Mouse (Mus musculus) heart, postnatal 36 days (tissue): ENCODE measurements around the gene Tcap. TPM values are rescaled to one million over a fixed set of nuclear protein-coding genes. Genes with fewer than 3 reads are reported as not detected.
"Not testable (repeated sequence)": the region's sequence is repeated elsewhere in the genome, so short reads cannot be mapped to it uniquely, and the experiment has no call there.

Experiments
- DNase-seq, 2 experiments: peaks; one replicate each; pipeline ENCODE4 v3.0.0; 2021 to 2022
- intact Hi-C: fragments of 180-260 bp; cut with DNase I; formaldehyde crosslinking; loops from one replicate; pipeline ENCODE4 v1.15.1; 2025
- total RNA-seq, 2 experiments: library from RNA; stranded (reverse); gene quantifications; 2 replicates each; pipeline ENCODE4 v1.2.3; 2021

Gene Tcap
- total RNA-seq, 2 experiments from 2014 or later = 1,783 to 3,188 TPM

DNA sequence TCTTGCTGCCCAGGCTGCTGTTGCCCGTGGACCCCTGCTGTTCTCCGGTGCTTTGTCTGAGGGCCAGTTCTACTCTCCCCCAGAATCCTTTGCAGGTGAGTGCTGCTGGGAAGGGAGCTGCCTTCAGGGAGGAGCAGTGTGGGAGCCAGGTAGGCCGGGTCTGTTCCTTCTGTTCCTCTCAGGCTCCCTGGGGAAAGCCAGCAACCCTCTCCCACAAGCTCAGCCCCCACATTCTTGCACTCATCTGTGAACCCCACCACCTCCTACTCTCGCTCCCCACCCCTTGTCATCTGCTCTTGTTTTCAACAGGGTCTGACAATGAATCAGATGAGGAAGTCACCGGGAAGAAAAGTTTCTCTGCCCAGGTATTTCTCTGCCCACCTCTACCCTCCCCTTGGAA lies 6.9 kb upstream of the Tcap start:
- no peak for DNase-seq
- intact Hi-C loops = no loop called here

GRCm38 (mm10) chr11:98377787-98378186 lies 5.8 kb upstream of the Tcap start:
- peak in 1 of 2 experiments; percentile 56 for DNase-seq
- intact Hi-C loops = no loop called here

DNA sequence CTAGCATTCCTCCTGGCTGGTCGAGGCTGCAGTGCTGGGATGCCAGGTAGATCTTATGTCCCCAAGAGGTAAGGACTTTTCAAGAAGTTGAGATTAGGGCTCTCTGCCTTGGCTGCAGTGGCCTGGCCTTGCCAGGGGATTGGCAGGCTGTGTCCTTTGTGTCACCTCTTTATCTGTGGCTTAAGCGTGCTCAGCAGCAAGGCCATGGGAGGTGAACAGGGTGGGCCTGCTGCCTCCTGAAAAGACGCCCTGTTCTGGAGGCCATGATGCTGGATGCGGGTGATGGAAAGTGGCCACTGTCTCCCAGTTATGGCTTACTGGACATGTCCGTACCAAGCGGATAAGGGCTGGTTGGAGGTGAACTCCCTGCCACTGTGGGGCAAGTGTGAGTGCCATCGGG lies 4.2 kb upstream of the Tcap start:
- peak in 1 of 2 experiments; percentile 47 for DNase-seq

GRCm38 (mm10) chr11:98380106-98380505 lies 3.5 kb upstream of the Tcap start:
- DNase-seq = no peak
- intact Hi-C loops = no loop called here

More for the DNA sequence above, 4.2 kb upstream of the Tcap start:
- intact Hi-C loops = no loop called here

- DNase-seq = no peak
- intact Hi-C loops = no loop called here
Observed at GRCm38 (mm10) chr11:98381651-98382050, 2.0 kb upstream of the Tcap start.

DNA sequence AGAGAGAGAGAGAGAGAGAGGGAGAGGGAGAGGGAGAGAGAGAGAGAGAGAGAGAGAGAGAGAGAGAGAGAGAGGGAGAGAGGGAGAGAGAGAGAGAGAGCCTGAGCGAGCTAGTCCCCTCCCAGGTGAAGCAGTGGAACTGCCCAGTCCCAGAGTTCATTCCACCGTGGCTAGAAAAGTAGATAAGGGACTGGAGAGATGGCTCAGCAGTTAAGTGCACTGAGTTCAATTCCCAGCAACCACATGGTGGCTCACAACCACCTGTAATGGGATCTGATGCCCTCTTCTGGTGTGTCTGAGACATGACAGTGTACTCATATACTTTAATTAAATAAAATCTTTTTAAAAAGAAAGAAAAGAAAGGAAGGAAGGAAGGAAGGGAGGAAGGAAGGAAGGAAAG lies 1.2 kb upstream of the Tcap start:
- intact Hi-C loops = not testable (repeated sequence)

GRCm38 (mm10) chr11:98384216-98384615 lies 605 bp downstream of the Tcap start:
- DNase-seq = no peak
- intact Hi-C loops = no loop called here

More for the DNA sequence above, 1.2 kb upstream of the Tcap start:
- DNase-seq = not testable (repeated sequence)

DNA sequence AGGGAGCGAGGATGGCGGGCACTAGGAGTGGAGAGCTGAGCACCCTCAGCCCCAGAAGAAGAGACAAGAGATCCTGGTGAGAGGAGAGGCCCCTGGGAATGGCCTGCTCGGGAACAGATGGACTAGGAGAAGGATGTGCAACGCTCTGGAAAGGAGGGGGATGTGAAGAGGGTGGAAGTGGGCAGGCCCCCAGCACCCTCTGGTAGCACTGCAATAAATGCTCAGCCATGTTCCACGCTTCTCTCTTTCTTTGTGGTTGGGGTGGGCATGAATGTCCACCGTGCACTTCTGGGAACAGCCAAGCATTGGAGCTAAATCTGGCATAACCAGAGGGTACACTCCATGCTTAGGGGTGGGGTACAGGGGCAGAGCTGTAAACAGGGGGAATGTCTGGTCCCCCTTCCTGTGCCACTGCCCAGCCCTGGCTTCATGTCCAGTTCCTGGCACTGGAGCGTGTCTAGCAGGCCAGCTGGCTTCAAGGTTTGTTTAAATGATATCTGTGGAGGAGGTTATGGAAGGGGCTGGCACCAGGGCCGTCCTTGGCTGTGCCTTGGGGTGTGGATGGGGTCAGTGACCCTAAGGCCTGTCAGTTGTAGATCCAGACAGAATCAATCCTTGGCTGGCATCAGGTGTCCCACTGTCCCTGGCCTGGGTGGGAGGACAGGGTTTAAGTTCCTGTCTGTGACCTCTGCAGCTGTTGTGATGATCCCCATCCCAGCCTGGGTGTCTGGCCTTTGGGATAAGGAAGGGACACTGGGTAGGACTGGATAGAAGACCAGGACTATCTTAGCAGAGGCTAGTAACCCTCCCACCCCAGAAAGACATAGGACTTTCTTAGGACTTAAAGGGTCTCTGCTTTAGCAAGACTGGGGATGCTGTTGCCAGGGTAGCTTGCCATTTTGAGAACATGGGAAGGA lies 1.4 kb downstream of the Tcap start:
- intact Hi-C loops = no loop called here
- peak in 1 of 2 experiments; percentile 57 for DNase-seq

- DNase-seq = no peak
- intact Hi-C loops = no loop called here
Observed at GRCm38 (mm10) chr11:98385638-98386585, 2.3 kb downstream of the Tcap start, which contains the start of gene Pnmt. TSS of gene Pnmt (plus strand) at chr11:98386450.

- intact Hi-C loops = no loop called here
Observed at GRCm38 (mm10) chr11:98386596-98386995, 3.0 kb downstream of the Tcap start.

DNA sequence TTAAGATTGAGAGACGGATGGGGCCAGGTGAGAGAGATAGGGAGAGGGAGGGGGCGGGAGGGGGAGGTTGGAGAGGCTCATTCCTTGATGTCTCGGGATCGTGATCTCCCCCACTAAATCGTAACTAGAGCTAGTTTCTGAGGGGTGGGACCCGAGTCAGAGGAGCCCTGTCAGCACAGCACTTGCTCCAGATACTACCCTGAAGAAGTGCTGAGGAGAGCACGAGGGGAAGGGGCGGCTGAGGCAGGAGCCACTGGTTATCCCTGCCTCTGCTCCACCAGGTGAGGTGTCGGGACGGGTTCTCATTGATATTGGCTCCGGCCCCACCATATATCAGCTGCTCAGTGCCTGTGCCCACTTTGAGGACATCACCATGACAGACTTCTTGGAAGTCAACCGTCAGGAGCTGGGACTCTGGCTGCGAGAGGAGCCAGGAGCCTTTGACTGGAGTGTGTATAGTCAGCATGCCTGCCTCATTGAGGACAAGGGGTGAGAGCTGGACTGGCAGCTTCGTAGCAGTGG lies 3.5 kb downstream of the Tcap start:
- intact Hi-C loops = no loop called here

More at GRCm38 (mm10) chr11:98386596-98386995, 3.0 kb downstream of the Tcap start:
- no peak for DNase-seq

DNA sequence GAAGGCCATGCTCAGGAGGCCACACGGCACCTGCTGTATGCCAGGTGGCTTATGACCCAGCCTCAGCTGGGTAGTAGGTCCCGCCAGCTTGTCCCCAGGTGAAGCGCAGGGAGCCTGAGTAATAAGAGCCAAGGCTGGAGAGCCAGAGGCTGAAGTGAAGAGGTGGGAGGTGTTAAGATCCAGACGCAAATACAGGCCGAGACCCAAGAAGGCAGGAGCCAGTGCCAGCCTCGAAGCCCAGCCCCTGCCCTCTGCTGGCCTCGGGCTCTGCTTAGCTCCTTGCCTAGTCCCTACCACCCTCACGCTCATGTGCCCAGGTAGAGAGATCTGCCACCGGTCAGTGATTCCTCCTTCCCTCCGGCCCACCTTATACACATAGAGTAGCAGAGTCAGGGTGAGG lies 4.7 kb downstream of the Tcap start:
- intact Hi-C loops = no loop called here
- no peak for DNase-seq

More for the DNA sequence above, 3.5 kb downstream of the Tcap start:
- no peak for DNase-seq

- intact Hi-C loops = loop anchor here (1.0 kb wide), 2 partner anchors 47 to 124 kb away; no protein-coding TSS in a partner anchor
- DNase-seq = peak in 1 of 2 experiments; percentile 53
Observed at GRCm38 (mm10) chr11:98389221-98389780, 5.7 kb downstream of the Tcap start.

DNA sequence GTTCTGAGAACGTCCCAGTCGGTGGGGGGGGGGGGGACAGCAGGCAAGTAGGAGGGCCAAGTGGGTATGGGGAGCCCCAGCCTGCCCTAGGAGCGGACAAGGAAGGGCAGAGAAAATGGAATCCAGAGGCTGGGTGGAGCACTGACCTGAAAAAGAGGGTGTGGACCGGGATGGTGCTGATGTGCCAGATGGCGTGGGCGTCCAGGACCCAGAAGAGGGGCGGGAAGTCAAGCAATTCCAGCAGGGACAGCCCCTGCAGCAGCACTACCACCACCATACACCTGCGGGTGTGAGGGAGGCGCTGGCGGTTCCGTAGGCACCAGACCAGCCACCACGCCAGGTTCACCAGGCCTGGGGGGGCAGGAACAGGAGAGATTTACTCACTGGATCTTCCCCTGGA lies 6.5 kb downstream of the Tcap start:
- DNase-seq = no peak
- intact Hi-C loops = no loop called here

DNA sequence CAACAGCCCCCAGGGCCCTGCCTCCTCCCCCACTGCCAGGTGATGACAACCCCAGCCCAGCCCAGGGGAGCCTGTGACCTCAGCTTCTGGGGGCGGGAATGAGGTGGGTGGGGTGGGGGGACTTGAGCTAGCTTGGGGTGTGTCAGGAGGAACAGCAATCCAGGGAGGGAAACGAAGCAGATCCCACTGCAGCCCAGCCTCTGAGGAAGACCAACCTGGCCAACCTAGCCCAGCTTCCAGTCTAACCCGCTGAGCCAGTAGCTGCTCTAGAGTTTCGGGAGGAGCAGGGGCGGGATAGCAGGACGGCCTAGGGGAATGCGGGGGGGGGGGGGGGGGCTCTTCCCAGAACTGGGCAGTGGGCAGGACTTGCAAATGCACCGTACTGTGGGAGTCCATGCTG lies 8.4 kb downstream of the Tcap start:
- DNase-seq = no peak
- intact Hi-C loops = no loop called here

DNA sequence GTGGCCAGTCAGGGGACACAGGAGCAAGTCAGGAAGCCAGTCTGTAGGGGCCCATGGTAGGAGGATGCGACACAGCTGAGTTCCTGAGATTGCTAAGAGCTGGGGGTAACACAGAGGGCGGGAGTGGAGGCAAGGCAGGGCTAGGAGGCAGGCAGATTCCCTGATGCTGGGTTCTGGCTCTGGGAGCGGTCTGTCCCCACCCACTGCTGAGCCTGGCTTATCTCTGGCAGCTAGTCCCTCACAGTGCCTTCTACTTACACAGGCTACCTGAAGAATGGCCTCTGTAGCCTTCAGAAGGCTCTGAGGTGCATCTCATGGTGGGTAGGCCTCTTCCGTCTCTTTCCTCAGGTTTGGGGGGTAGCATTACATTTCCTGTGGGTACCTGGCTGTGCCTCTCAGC lies 9.0 kb downstream of the Tcap start:
- intact Hi-C loops = no loop called here
- no peak for DNase-seq

- peak in 1 of 2 experiments; percentile 48 for DNase-seq
- intact Hi-C loops = no loop called here
Observed at GRCm38 (mm10) chr11:98393317-98393716, 9.7 kb downstream of the Tcap start.

- DNase-seq = no peak
Observed at GRCm38 (mm10) chr11:98394301-98394700, 10.7 kb downstream of the Tcap start.

DNA sequence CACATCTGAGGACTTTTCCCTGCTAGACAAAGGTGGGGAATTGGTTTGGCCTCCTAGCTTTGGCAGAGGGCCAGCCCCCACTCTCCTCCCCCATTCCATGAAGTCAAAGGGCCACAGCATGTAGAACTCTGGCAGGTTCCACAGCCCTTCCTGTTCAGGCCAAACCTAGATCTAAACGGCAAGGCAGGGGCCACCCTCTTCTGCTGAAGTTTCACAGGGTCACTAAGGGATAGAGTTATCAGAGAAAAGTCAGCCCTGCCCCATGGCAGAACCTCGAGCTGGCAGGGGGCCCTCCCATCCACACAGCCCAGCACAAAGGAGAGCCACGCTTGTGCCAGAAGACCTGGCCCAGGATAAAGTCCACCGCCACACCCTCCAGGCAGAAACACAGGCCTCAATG lies 11.4 kb downstream of the Tcap start:
- DNase-seq = peak in 1 of 2 experiments; percentile 57
- intact Hi-C loops = no loop called here

More at GRCm38 (mm10) chr11:98394301-98394700, 10.7 kb downstream of the Tcap start:
- intact Hi-C loops = no loop called here

DNA sequence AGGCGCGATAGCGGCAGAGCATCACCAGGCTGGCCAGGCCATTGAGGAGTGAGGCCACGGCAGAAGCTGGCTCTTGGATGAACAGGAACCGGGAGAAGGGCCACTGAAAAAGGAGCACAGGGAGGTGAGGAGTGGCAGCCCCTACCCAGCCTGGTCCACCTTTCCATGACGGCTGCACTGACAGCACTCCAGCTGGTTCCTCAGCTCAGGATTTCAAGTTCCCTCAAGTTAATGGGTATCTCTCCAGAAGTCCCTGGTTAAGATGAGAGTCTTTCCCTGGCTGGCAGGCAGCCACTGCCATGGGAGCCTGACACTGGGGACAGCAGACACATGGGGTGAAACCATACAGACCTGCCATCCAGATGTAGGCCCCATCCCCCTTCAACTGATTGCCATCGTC lies 14.3 kb downstream of the Tcap start:
- intact Hi-C loops = no loop called here
- no peak for DNase-seq
